Mouse (Mus musculus) brain, embryonic 14.5 days (tissue): ENCODE measurements around the gene Habp2.

Experiments
- CTCF ChIP-seq: fragments of 200-500 bp; IDR thresholded peaks from 2 replicates; pipeline ENCODE4 v1.5.1; 2012; ENCODE audit warnings: inconsistent platforms, mild to moderate bottlenecking, moderate library complexity, borderline replicate concordance; ENCODE audit not compliant: insufficient read depth, insufficient read length; ENCODE audit errors: extremely low read depth
- POLR2A ChIP-seq: fragments of 200-500 bp; IDR thresholded peaks from 2 replicates; pipeline ENCODE4 v1.6.1; 2012; ENCODE audit warnings: mild to moderate bottlenecking, inconsistent platforms, borderline replicate concordance; ENCODE audit not compliant: poor library complexity, insufficient read depth, insufficient read length, severe bottlenecking; ENCODE audit errors: extremely low read depth

- TF ChIP-seq CTCF, result no peak
- TF ChIP-seq POLR2A, result no peak
These were observed 72.0 kb downstream of the Habp2 start for GRCm38 (mm10) chr19:56358890-56359289.
